Mouse (Mus musculus) embryo, embryonic 10 days (tissue): ENCODE results near the gene Rrp15.
"Not testable (repeated sequence)": the region's sequence is repeated elsewhere in the genome, so short reads cannot be mapped to it uniquely, and the experiment has no call there.

ENCODE experiments used
- DNase-seq: peaks from one replicate; pipeline ENCODE4 v3.0.0-alpha.2; 2015; ENCODE audit warnings: low spot score

Gene Rrp15

GRCm38 (mm10) chr1:186748724-186749653 lies at the start of gene Rrp15:
Gene Rrp15, minus strand, starts transcription at chr1:186749358.
- peak; percentile 96 for DNase-seq

- DNase-seq, result no peak
Measured at GRCm38 (mm10) chr1:186797991-186798390, 48.8 kb upstream of the Rrp15 start.

DNA sequence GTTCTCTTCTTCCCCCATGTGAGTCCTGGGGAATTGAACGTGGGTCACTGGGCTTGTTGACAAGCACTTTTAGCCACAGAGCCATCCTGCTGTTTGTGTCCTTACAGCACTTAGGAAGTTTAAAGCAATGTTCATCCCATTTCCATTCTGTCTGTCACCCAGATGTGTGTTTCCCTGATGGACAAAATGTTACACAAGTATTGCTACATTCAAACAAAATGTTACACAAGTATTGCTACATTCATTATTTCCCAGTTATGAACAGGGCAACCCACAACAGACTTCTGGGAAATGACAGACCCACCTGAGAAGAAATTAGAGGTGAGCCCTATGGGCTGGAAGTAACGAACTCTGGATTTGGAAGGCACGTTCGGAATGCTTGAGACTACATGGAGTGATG lies 36.2 kb upstream of the Rrp15 start:
- DNase-seq, result no peak

DNA sequence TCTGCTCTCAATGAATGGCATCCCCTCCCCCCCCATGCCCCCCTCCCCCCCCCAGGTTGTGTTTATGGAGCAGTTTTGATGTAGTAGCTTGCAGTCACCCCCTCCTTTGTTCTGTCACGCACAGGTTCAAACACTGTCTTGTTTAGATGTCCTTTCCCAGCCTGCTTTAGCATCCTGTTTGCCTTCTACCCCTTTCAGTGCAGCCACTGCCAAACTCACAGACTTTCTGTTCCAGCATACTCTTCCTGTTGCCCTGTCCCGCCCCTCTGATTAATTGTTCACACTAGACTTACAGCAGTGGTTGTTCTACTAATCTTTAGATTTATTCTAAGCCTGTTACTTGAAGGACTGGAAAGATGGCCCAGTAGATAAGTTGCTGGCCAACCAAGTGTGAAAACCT lies 31.7 kb upstream of the Rrp15 start:
- no peak for DNase-seq

GRCm38 (mm10) chr1:186773124-186773523 lies 24.0 kb upstream of the Rrp15 start:
- DNase-seq, result no peak

DNA sequence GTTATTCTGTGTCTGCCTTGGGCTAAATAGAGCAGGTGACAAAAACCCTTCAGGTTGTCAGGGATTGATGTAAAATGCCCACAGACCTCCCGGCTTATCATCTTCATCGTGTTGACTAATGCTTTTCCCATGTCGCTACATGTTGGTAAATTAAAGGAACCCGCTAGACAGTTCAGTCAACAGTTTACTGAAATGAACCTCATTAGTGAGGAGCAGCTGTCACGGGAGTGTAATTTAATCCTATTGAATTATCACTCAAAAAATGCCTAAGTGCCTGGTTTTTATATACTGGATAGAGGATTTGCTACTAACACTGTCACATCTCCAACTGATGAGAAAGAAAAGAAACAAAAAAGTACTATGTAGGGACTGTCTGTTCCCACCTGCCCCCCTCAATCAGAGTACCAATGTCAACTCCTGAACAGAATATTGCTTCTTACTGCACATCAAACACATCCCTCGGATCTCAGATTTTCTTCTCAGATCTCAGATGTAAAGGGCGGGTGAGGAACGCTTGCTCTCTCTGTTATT lies 23.5 kb upstream of the Rrp15 start:
- no peak for DNase-seq

DNA sequence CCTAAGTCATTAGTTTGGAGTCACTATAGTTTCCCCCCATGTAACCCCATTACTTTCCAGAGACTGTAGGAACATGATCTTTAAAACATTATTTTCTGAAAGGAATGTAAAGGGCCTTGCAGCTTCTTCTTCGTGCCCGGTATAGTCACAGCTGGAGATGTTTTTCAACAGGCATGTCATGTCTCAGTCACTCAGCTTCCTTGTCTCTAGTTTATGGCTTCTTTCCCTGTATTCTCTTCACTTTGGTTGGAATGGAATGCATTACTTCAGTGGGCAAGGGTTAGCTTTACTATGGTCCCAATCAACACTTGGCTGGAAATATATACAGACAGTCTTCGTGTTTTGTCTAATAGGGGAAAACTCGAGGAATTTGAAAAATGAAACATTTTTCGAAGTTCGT lies 22.8 kb upstream of the Rrp15 start:
- DNase-seq, result no peak

DNA sequence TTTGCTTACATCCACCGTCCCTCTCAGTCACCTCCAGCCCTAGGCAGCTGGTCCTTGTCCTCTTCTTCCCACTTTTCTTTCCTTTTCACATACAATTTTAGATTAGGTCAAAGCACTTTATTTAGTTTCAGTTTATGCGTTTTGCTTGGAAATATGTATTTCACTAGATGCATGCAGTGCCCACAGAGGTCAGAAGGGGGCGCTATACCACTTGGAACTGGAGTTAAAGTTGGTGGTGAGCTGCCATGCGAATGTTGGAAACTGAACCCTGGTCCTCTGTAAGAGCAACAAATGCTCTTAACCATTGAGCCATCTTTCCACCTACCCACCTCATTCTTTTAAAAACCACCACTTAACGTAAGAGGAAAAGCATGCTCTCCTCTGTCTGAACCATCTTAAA lies 21.5 kb upstream of the Rrp15 start:
- DNase-seq, result no peak

GRCm38 (mm10) chr1:186768392-186768791 lies 19.2 kb upstream of the Rrp15 start:
- no peak for DNase-seq

DNA sequence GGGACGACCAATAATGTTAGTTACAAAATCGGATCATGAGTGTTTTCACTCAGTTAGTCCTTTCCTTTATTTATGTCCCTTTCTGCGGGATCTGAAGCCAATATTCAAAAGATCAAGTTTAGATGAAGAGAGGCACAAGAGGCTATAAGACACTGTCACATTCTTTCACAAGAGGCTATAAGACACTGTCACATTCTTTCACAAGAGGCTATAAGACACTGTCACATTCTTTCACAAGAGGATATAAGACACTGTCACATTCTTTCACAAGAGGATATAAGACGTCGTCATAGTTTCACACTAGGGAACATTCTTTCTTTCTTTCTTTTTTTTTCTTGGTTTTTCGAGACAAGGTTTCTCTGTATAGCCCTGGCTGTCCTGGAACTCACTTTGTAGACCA lies 14.3 kb upstream of the Rrp15 start:
- DNase-seq, result not testable (repeated sequence)

GRCm38 (mm10) chr1:186749675-186750283 lies 621 bp upstream of the Rrp15 start:
- DNase-seq, result peak; percentile 27

GRCm38 (mm10) chr1:186739828-186740227 lies 9.3 kb downstream of the Rrp15 start:
- no peak for DNase-seq

DNA sequence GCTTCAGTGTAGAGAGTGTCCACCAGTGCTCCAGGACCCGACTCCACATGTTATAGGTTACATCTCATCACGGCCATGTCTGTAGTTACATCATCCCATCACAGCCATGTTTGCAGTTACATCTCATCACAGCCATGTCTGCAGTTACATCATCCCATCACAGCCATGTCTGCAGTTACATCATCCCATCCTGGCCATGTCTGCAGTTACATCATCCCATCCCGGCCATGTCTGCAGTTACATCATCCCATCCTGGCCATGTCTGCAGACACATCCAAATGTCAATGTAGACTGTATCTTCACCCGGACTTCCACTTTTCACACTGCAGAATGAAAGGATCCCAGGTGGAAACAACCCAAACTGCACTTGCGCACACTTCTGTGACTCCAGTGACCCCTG lies 13.6 kb downstream of the Rrp15 start:
- no peak for DNase-seq

GRCm38 (mm10) chr1:186733052-186733451 lies 16.1 kb downstream of the Rrp15 start:
- DNase-seq, result no peak

- DNase-seq, result no peak
Measured at GRCm38 (mm10) chr1:186728778-186729177, 20.4 kb downstream of the Rrp15 start.

DNA sequence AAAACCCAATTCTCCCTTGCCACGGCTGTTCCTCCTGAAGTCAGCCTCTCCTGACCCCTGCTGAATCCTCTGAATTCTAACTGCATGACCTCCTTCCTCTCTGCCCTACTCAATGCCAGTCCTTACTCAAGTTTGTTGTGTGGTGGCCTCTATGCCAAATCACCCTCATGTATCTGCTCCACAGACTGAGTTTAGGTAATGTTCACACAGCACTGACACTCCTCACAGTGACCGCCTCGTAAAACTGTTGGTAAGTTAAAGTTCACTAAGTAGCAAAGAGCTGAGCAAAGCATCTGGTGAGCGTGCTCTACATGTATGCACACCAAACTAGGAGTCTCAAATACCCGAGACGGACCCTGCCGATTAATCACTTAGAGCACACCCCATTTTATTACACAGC lies 23.0 kb downstream of the Rrp15 start:
- no peak for DNase-seq

GRCm38 (mm10) chr1:186722299-186722698 lies 26.9 kb downstream of the Rrp15 start:
- DNase-seq, result no peak

GRCm38 (mm10) chr1:186721846-186722245 lies 27.3 kb downstream of the Rrp15 start:
- peak; percentile 95 for DNase-seq

DNA sequence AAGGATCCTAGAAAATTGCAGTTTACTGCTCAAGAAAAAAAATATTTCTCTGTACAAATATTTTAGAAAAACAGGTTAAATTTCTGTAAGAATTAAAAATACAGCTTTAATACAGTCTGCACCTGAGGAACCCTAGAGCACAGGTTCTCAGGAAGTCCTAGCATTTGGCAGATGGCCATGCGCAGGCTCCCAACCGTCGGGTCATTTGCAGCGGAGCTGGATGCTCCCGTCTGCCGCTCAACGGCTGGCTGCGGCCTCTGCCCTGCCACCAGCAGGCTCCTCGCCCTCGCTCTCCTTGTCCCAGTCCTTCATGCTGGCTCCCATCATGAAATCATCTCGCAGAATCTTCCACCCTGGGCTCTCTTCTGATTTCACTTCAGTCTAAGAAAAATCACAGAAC lies 28.0 kb downstream of the Rrp15 start:
- no peak for DNase-seq

DNA sequence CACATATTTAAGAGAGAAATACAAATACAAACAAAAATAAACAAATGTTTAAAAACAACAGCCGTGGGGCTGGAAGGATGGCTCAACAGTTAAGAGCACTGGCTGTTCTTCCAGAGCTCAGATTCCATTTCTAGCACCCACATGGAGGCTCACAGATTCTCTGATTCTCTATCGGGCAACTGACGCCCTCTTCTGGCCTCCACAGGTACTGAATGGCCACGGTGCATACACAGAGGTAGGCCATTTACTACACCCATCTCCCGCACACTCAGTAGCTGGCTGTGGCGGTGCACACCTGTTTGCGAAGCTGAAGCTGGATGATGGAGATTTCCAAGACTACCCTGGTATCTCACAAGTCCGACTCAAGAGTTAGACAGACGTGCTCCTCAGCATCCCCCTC lies 29.4 kb downstream of the Rrp15 start:
- peak; percentile 42 for DNase-seq

DNA sequence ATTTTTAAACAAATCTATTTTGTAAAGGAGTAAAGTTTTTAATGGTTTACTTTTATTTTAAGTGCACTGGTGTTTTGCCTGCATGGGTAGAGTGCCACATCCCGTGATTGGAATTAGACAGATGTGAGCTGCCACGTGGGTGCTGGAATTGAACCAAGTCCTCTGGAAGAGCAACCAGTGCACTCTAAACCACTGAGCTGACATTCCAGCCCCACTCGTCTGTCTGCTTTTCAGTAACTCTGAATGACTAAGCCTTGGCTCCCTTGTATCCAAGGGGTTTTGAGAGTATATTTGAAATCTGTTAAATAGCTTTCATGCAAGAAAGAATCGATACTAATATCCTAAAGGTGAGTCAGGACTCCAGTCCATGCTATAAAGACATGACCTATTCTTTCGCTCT lies 30.3 kb downstream of the Rrp15 start:
- DNase-seq, result no peak

- DNase-seq, result no peak
Measured at GRCm38 (mm10) chr1:186714980-186715896, 33.9 kb downstream of the Rrp15 start.
